Mouse (Mus musculus): ENCODE measurements around the gene Ewsr1. TPM values are rescaled to one million over a fixed set of nuclear protein-coding genes. Genes with fewer than 3 reads are reported as not detected.

Ewsr1 gene
- total and polyA plus RNA-seq, 2 experiments: 89.8 to 112 TPM

- H3K79me2 ChIP-seq (ENCODE audit: control insufficient read depth, insufficient read depth, low read length): no peaks in the 10 kb centered on the region
- H3K36me3 ChIP-seq (ENCODE audit: control insufficient read depth, insufficient read depth, low read length): no peaks in the 10 kb centered on the region
- H3K27me3 ChIP-seq (ENCODE audit: control insufficient read depth, insufficient read depth, low read length): no peaks in the 10 kb centered on the region
- DNase-seq (ENCODE audit: extremely low read depth, low read depth, low spot score): peak; percentile 59
- H3K27ac ChIP-seq (replicated peaks; ENCODE audit: insufficient read depth, low read depth, low read length): no peak overlapping the region
- no peak for TF ChIP-seq CTCF (IDR thresholded peaks at IDR 0.05; ENCODE audit: low read depth, low read length)
- TF ChIP-seq POLR2A (IDR thresholded peaks at IDR 0.05; ENCODE audit: extremely low read depth, insufficient read depth, low read length): no peak
- peaks cover 20% of the 10 kb centered on the region for H3K4me1 ChIP-seq (ENCODE audit: control insufficient read depth, insufficient read depth, low read length)
- WGBS: 60% methylated on average over 2 of the region's 2 CpGs
- no peak overlapping the region for H3K9ac ChIP-seq (ENCODE audit: low read depth, low read length)
- H3K4me3 ChIP-seq (ENCODE audit: insufficient read depth, low read depth, low read length): no peak overlapping the region
Observed at GRCm38 (mm10) chr11:5138642-5139041, 39.6 kb upstream of the Ewsr1 start.

- H3K36me3 ChIP-seq (ENCODE audit: control insufficient read depth, insufficient read depth, low read length): no peaks in the 10 kb centered on the region
- DNase-seq (ENCODE audit: extremely low read depth, low read depth, low spot score): no peak
- H3K79me2 ChIP-seq (ENCODE audit: control insufficient read depth, insufficient read depth, low read length): no peaks in the 10 kb centered on the region
- no peak for TF ChIP-seq CTCF (IDR thresholded peaks at IDR 0.05; ENCODE audit: low read depth, low read length)
- no peak for TF ChIP-seq POLR2A (IDR thresholded peaks at IDR 0.05; ENCODE audit: extremely low read depth, insufficient read depth, low read length)
- no peak overlapping the region for H3K27ac ChIP-seq (replicated peaks; ENCODE audit: insufficient read depth, low read depth, low read length)
- peaks cover 20% of the 10 kb centered on the region for H3K4me1 ChIP-seq (ENCODE audit: control insufficient read depth, insufficient read depth, low read length)
- no peaks in the 10 kb centered on the region for H3K27me3 ChIP-seq (ENCODE audit: control insufficient read depth, insufficient read depth, low read length)
- H3K4me3 ChIP-seq (ENCODE audit: insufficient read depth, low read depth, low read length): no peak overlapping the region
- 81% methylated on average over 11 of the region's 11 CpGs for WGBS
- no peak overlapping the region for H3K9ac ChIP-seq (ENCODE audit: low read depth, low read length)
Observed at GRCm38 (mm10) chr11:5135914-5136313, 36.8 kb upstream of the Ewsr1 start.

- Histone ChIP-seq H3K4me3 (ENCODE audit: insufficient read depth, low read depth, low read length) (no peak overlapping the region), H3K4me1 (ENCODE audit: control insufficient read depth, insufficient read depth, low read length) (no peaks in the 10 kb centered on the region), H3K36me3 (ENCODE audit: control insufficient read depth, insufficient read depth, low read length) (no peaks in the 10 kb centered on the region), H3K9ac (ENCODE audit: low read depth, low read length) (no peak overlapping the region), H3K79me2 (ENCODE audit: control insufficient read depth, insufficient read depth, low read length) (no peaks in the 10 kb centered on the region), H3K27me3 (ENCODE audit: control insufficient read depth, insufficient read depth, low read length) (no peaks in the 10 kb centered on the region), H3K27ac (replicated peaks; ENCODE audit: insufficient read depth, low read depth, low read length) (no peak overlapping the region)
- DNase-seq (ENCODE audit: extremely low read depth, low read depth, low spot score): no peak
- WGBS: 75% methylated on average over 4 of the region's 4 CpGs
- TF ChIP-seq CTCF (IDR thresholded peaks at IDR 0.05; ENCODE audit: low read depth, low read length): no peak
- TF ChIP-seq POLR2A (IDR thresholded peaks at IDR 0.05; ENCODE audit: extremely low read depth, insufficient read depth, low read length): no peak
Observed at GRCm38 (mm10) chr11:5132751-5133150, 33.7 kb upstream of the Ewsr1 start.

- no peak overlapping the region for H3K4me3 ChIP-seq (ENCODE audit: insufficient read depth, low read depth, low read length)
- no peak for DNase-seq (ENCODE audit: extremely low read depth, low read depth, low spot score)
- no peaks in the 10 kb centered on the region for H3K27me3 ChIP-seq (ENCODE audit: control insufficient read depth, insufficient read depth, low read length)
- TF ChIP-seq POLR2A (IDR thresholded peaks at IDR 0.05; ENCODE audit: extremely low read depth, insufficient read depth, low read length): no peak
- TF ChIP-seq CTCF (IDR thresholded peaks at IDR 0.05; ENCODE audit: low read depth, low read length): no peak
- no peak overlapping the region for H3K9ac ChIP-seq (ENCODE audit: low read depth, low read length)
- H3K36me3 ChIP-seq (ENCODE audit: control insufficient read depth, insufficient read depth, low read length): no peaks in the 10 kb centered on the region
- no peaks in the 10 kb centered on the region for H3K79me2 ChIP-seq (ENCODE audit: control insufficient read depth, insufficient read depth, low read length)
- no peaks in the 10 kb centered on the region for H3K4me1 ChIP-seq (ENCODE audit: control insufficient read depth, insufficient read depth, low read length)
- no peak overlapping the region for H3K27ac ChIP-seq (replicated peaks; ENCODE audit: insufficient read depth, low read depth, low read length)
- WGBS: 92% methylated on average over 4 of the region's 4 CpGs
Observed at GRCm38 (mm10) chr11:5130111-5130665, 31.1 kb upstream of the Ewsr1 start.

GRCm38 (mm10) chr11:5129035-5129480 lies 30.0 kb upstream of the Ewsr1 start:
- Histone ChIP-seq H3K4me3 (ENCODE audit: insufficient read depth, low read depth, low read length) (no peak overlapping the region), H3K79me2 (ENCODE audit: control insufficient read depth, insufficient read depth, low read length) (no peaks in the 10 kb centered on the region), H3K36me3 (ENCODE audit: control insufficient read depth, insufficient read depth, low read length) (no peaks in the 10 kb centered on the region), H3K4me1 (ENCODE audit: control insufficient read depth, insufficient read depth, low read length) (no peaks in the 10 kb centered on the region), H3K27ac (replicated peaks; ENCODE audit: insufficient read depth, low read depth, low read length) (no peak overlapping the region), H3K27me3 (ENCODE audit: control insufficient read depth, insufficient read depth, low read length) (no peaks in the 10 kb centered on the region), H3K9ac (ENCODE audit: low read depth, low read length) (no peak overlapping the region)
- WGBS: 98% methylated on average over 5 of the region's 5 CpGs
- DNase-seq (ENCODE audit: extremely low read depth, low read depth, low spot score): no peak
- TF ChIP-seq CTCF (IDR thresholded peaks at IDR 0.05; ENCODE audit: low read depth, low read length) (no peak), POLR2A (IDR thresholded peaks at IDR 0.05; ENCODE audit: extremely low read depth, insufficient read depth, low read length) (no peak)

- H3K79me2 ChIP-seq (ENCODE audit: control insufficient read depth, insufficient read depth, low read length): no peaks in the 10 kb centered on the region
- H3K4me1 ChIP-seq (ENCODE audit: control insufficient read depth, insufficient read depth, low read length): no peaks in the 10 kb centered on the region
- TF ChIP-seq CTCF (IDR thresholded peaks at IDR 0.05; ENCODE audit: low read depth, low read length): no peak
- no peak for TF ChIP-seq POLR2A (IDR thresholded peaks at IDR 0.05; ENCODE audit: extremely low read depth, insufficient read depth, low read length)
- DNase-seq (ENCODE audit: extremely low read depth, low read depth, low spot score): no peak
- no peak overlapping the region for H3K27ac ChIP-seq (replicated peaks; ENCODE audit: insufficient read depth, low read depth, low read length)
- whole genome bisulfite sequencing: 68% methylated on average over 4 of the region's 4 CpGs
- H3K9ac ChIP-seq (ENCODE audit: low read depth, low read length): no peak overlapping the region
- no peaks in the 10 kb centered on the region for H3K27me3 ChIP-seq (ENCODE audit: control insufficient read depth, insufficient read depth, low read length)
- no peaks in the 10 kb centered on the region for H3K36me3 ChIP-seq (ENCODE audit: control insufficient read depth, insufficient read depth, low read length)
- no peak overlapping the region for H3K4me3 ChIP-seq (ENCODE audit: insufficient read depth, low read depth, low read length)
Observed at GRCm38 (mm10) chr11:5125713-5126112, 26.6 kb upstream of the Ewsr1 start.
